Mouse (Mus musculus): ENCODE data around the gene Klhl31.

Gene Klhl31

DNA sequence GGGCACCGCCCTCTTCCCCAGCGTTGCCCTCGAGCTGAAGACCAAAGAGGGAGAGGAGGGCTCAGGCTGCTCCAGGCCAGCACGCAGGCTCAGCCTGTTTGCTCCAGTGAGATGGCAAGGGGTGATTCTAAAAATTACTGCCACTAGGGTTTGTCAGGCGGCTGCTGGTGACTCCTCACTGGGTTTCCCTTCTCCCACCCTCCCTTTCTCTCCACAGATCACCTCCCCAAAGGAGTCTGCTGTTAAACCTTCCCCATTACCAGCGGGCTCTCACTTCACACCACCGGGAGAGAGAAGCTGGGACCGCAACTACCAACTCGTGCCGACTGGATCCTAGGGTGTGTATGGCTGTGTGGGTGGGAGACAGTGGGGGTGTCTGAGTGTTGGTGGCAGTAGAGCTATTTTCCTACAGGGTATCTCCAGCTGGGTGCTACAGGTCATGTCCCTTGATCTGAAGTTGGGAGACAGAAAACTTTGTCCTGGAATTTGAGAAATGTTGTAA is at the start of gene Klhl31:
TSS of gene Klhl31 (plus strand) at position 51 of the 502 bp plus-strand sequence.
- DNase-seq (ENCODE audit: inconsistent ontology term), result peak; percentile 49

DNA sequence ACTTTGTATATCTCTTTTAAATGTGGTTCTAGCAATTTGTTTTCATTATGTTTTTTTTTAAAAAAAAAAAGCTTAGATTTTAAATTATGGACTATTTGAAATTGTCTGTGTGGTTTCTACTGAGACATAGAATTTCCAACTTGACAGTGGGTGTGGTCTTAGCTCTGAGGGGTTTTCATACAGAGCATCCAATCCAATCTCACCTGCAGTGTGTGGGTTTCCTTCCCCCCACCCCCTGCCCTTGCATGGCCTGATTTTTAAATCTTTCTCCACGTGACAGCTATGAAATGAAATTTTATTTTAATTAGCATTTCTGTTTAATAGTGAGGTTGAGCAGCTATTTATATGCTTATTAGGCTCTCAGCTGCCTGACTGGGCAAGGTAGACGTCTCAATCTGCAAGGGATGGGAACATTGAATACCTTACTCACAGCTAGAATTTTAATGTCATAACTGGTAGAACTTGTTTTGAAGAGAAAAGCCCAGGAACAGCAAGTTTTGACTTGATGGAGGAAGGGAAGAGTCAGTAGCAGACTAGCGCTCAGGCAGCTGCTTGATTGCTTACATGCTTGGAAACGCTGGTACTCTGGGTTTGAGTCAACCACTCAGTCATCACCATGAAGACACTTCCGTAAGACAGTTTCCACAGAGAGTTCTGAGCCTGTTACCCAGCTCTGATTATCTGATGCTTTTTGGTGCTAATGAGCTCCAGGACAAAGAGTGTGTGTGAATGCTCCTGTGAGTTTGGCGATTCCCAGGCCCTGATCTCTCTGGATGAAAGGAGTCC is 49.3 kb upstream of the Klhl31 start:
- DNase-seq (ENCODE audit: inconsistent ontology term), result peak; percentile 76

DNA sequence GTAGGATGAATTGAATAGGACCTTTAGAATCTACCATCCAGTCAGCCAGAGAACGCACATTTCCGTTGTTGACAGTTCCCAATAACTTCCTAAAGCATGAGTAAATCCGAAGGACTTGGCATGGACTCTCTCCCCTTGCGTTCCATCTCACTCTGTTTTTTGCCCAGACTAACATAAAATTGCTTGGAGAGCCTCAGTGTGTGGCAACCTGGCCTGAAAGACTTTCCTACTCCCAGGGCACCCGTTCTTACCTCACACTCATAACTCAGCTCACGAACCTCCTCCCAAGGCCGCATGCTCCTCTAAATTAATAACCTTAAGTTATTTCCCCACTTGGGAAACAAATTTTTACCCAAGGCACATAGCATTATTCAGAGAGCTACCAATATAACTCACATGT is 48.7 kb upstream of the Klhl31 start:
- DNase-seq (ENCODE audit: inconsistent ontology term), result no peak

DNA sequence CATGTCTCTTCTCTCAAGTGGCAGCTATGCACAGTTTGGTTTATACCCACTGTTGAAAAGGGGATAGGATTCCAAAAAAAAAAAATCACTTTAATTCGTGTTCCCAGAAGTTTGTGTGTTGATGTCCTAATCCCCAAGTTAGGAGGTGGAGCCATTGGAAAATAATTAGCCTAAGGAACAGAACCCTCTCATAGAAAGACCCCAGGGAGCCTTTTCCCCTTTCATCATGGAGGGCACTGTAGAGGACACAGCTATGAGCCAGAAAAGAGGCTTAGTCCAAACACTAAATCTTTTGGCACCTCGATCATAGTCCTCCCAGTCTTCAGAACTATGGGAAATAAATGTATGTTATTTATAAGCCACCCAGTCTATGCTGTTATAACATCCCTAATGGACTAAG is 46.8 kb upstream of the Klhl31 start:
- no peak for DNase-seq (ENCODE audit: inconsistent ontology term)

DNA sequence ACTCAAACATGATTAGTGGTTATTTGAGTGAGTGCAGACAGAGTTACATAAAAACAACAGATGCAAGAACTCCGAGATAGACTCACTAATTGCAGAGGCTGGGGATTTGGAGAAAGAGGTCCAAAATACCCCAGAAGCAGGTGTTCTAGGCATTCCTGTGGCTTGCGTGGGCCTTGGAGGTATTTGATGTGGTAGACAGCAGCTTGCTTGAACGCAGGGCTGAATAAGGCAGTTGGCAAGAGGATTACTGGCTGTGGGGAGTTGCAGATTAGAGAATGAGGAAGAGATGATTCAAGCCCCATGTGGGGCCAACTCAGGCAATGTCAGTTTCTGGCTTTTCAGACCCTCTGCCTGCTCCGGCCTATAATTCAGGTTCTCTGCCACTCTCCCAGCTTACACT is 43.9 kb upstream of the Klhl31 start:
- DNase-seq (ENCODE audit: inconsistent ontology term), result peak; percentile 87

DNA sequence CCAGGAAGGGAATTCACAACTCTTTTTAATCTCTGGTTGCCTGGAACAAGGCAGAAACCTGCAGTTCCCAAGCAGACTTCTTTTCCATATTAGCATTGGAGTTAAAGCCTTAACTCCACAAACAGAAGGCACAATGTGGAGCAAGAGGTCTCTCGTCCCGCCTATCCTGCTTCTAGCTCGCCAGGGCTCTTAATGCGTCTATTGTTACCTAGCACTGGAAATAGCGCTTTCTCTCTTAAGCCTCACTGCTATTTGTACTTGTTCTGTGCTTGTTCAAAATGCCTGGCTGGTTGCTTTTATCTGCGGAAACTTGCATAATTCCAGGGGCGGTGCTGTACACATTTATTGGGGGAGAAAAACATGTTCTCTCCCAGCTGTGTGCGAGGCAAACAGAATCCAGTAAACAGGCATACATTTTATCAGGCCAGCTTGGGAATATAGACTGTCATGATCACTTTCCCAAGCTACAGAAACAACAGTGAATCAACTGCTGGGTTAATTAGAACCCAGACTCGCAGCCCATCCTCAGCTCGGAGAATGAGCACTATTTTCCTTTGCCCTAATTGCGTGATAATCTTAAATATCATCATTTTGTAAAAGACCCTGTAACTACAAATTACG is 41.2 kb upstream of the Klhl31 start:
- peak; percentile 20 for DNase-seq (ENCODE audit: inconsistent ontology term)

DNA sequence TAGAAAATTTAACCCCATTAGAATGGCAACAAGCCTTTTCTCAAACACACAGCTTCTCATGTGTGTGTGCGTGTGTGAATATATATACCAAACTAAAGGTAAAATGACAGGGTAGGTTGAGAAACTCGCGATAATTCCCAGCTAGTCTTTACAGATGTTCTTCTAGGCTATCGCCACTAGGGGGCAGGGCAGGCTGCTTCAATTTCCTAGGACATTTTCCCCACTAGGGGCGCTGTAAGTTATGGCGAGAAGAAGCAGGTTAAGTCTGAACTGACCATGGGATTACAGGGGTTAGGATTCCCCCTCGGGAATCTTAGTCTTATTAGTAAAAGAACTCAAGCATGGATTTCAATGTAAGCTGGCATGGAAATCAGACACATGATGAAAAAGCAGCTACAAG is 39.9 kb upstream of the Klhl31 start:
- peak; percentile 74 for DNase-seq (ENCODE audit: inconsistent ontology term)

DNA sequence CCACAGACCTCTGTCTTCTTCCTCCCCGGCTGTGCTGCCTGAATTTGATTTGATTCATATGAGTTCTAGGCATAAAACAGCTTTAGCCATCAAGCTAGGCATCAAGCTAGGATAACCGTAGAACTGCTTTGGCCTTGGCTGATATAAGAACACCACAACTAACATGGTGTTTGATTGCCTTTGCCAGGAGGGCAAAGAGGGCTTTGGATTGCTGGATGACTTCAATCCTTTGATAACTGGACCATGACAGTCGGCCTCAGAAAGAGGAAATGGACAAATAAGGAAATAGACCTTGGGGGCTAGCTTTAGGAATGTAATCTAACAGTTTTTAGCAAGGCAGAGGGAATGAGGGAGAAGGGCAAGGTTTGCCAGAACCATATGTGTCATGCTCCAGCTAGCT is 37.7 kb upstream of the Klhl31 start:
- DNase-seq (ENCODE audit: inconsistent ontology term), result no peak

DNA sequence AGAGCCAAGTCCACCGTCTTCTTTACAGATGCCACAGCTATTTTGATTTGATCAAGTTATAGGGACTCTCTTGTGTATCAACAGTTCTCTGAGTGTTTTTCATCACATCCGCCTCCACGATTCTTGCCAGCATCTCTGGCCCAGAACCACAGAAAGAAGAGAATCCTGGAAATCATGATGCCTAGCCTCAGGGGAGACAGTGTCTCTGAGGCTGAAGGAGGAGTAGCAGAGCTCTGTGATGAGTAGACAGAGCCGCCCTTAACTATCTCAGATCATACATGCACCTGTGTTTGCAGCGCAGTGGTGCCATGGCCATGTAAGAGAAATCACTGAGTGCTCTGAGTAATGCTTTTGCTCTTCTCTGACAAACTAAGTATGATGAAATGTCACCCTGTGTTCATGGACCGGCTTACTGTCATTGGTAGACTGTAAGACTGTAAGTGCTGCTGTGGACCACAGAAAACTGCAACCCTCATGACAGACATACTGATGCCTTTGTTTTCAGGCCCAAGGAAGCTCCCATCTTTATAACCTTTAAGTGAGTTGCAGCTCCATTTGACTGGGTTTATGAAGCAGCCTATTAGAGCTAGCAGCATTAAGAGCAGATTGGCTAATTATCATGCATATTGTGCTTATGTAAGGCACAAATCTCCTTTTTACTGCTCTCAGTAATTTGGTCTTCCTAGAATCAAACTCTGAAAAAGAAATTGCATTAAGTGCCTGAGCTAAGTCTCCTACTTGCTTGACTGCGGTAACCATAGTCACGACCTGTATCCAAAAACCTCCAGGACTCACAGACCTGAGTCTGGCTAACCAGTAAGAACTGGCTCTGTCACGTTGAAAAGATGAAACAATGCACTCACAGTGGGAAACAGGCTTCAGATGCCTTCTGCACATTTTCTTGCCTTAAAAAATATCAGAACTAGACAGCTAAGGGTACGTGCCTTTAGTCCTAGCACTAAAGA is 33.7 kb upstream of the Klhl31 start:
- DNase-seq (ENCODE audit: inconsistent ontology term), result no peak

DNA sequence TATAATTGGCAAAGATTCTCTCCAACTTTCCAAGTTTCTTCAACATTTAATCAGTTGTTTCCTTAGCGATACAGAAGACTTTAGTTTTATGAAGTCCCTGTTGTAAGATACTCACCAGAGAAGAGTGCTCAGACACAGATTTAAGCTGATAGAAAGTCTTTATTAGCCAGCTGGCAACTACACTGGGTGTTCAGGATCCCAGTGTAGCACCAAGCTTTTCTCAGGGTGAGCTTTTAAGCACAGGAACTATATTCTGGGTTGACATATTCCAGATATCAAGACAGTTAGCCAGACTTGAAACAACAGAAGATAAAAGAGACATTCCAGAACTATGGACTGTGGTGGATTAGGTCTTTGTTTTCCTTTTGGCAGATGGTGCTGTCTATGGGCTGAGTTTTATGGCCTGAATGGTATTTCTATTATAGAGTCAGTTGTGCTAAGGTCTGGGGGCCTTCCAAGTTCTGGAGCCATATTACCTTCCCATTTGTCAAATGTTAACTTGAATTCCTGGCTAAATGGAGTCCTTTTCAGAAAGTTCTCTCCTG is 32.3 kb upstream of the Klhl31 start:
- DNase-seq (ENCODE audit: inconsistent ontology term), result peak; percentile 49

DNA sequence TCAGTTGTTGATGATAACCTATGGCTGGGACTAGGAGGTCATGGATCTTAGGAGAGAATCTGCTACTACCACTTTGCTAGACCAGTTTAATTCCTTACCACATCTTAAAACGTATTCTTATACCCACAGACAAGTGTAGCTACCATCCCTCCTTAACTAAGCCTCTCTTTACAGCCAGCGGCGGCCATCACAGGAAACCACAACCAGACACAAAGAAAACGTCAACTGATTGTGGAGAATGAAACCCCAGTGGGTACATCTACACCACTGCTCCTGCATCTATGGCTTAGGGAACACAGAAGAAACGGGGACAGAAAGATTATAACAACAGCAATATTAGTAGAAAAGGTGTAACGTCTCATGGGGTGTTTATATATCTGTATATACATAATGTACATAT is 29.0 kb upstream of the Klhl31 start:
- DNase-seq (ENCODE audit: inconsistent ontology term), result no peak

DNA sequence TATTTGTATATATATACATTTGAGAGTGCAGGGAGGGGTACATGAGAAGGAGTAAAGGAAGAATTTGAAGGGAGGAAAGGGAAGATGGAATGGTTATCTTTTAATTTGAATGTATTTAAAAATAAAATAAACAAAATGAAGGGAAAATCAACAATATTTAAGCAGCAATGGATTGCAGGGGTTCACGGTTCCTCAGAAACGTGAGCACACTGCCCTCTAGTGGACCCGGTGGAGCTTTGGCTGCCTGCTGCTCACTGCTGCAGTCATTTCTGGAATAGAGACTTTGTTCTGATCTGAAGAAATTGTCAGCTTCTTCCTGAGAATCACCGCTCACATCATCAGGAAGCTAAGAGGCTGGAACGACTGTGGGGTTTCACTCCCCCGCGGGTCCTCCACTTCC is 28.5 kb upstream of the Klhl31 start:
- DNase-seq (ENCODE audit: inconsistent ontology term), result peak; percentile 25

DNA sequence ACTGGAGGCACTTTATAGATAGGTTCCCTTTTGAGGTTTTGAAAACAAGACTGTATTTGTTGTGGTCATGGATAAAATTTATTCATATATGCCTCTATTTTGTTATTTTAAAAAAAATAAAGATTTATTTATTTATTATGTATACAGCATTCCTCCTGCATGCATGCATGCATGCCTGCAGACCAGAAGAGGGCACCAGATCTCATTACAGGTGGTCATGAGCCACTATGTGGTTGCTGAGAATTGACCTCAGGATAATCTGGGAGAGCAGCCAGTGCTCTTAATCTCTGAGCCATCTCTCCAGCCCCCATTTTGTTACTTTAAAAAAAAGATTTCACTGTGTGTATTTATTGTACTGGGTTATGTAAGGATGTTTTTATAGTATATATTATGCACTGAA is 25.5 kb upstream of the Klhl31 start:
- DNase-seq (ENCODE audit: inconsistent ontology term), result no peak

DNA sequence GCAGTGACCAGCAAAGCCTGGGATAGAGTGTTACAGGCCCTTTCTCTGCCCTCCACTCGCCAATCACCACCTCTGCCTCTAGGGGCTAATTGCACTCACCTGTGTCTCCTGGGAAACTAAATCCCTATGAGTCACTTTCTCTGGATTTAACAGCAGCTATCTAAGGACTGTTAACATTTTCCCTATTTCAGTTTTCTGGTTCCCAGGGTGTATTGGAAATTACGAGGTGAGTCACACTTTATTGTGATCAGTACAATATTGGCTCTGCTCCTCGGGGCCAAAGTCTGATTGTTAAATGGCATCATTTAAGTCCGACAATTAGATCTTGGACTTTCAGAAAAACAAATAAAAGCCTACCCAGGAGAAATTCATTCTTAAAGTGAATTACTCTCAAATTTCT is 24.0 kb upstream of the Klhl31 start:
- no peak for DNase-seq (ENCODE audit: inconsistent ontology term)

DNA sequence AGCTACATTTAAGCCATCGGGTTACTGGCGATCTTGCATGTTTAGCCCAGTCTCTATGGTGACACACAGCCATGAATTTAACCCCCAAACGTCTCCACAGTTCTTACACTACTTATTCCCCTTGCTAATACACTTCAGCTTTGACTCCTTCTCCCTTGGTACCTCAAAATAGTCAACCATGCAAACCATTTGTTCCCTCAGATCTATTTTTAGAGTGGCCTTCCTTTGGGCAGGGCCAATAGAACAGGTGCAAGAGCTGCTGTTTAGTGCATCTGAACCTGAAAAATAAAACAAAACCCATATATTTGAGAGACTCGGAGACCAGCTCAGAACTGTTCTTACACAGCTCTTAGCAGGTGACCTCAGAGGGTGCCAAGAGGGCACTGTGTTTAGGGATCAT is 20.4 kb upstream of the Klhl31 start:
- DNase-seq (ENCODE audit: inconsistent ontology term), result no peak

DNA sequence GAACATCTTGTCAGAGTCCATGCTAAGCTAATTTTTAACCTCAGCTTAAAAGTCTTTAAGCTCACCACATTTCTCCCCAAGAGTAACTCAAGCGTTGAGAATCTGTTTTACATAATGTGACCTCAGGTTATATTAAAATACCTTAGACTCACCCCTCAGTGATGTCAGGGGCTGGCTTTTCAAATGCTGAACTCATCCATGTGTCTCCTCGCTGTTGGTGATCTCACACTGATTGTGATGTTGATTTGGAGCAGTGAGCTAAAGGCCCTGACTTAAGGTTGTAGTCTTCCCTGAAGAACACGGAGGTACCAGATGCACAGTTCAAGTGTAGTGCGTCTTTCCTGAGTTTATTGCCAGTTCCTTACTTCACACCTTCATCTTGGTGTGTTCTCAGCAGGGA is 19.5 kb upstream of the Klhl31 start:
- DNase-seq (ENCODE audit: inconsistent ontology term), result no peak

DNA sequence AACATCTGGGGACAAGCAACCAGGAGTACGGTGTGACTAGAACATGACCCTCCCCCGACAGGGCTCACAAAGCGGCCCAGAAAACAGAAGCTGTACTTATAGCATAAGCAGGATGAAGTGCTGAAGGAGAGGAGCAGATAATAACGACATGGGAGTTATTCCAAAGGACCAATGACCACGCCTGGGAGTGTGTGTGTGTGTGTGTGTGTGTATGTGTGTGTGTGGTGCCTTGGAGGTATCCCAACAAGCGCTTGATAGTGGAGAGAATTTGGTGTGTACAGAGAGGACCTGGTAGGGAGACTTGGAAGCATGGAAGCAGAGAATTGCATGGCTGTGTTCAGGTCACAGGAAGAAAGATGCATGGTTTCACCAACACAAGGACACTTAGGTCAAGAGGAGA is 18.5 kb upstream of the Klhl31 start:
- DNase-seq (ENCODE audit: inconsistent ontology term), result no peak

DNA sequence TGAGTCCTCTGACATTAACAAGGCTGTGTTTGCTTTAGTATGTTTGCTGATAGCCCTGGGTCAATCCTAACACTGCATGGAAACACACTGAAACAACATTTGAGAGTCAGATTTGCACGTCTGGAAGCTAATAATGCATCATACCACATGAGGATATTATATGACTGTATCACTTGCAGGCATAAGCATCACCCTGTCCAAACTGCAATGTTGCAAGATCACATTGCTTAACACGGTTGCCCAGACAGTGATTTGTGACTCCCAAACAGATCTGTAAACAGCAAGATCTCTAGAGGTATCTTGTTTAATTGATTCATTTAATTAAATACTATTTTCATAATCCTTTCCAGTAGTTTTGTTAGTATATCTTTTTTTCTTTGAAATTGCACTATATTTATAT is 17.9 kb upstream of the Klhl31 start:
- no peak for DNase-seq (ENCODE audit: inconsistent ontology term)

DNA sequence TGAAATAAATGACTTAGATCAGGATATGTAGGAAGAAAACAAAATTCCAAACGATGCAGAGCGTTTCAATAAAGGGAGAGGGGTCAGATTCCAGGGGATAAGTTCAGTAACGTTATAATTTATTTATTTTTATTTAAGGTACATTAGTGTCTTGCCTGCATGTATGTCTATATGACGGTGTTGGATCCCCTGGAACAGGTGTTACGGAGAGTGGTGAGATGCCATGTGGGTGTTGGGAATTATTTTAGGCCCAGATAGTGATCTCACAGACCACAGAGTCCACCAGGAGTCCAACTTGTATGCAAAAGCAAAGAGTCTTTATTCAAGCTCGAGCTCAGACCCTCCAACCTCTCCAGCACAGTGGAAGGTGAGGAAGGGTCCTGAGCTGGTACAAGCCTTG is 16.2 kb upstream of the Klhl31 start:
- DNase-seq (ENCODE audit: inconsistent ontology term), result no peak

DNA sequence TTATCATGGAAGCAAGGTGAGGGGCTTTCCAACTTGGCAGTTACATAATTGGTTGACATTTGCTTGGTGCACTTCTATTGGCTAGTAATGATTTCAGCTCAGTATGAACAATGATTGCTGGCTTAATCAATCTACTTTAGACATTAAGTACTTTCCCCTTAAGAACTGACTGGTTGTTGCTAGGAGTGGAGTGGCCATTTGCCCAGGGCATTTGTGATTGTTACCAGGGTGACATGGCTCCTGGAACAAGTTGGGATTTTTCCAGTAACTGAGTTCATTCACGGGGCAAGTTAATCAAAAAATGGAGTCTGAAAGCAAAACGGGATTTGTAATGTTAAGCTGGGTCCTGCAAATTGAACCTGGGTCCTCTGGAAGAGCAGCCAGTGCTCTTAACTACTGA is 15.8 kb upstream of the Klhl31 start:
- peak; percentile 67 for DNase-seq (ENCODE audit: inconsistent ontology term)

DNA sequence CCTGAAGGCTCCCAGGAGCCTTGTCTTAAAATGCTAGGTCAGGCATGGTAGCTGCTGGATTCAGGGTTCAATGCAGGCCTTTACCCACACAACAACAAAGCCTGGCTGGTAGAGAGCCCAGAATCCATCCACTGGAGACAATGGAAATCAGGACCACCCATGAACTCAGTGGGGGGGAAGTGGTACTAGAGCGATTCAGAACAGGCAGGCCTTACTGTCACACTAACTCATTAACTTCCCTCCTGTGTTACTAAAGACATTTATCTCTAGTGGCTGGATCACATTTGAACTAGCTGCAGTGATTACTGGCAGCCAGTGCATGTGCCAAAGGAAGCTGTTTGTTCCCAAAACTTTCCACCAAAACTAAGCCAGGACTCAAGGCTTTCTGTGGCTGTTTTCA is 13.4 kb upstream of the Klhl31 start:
- peak; percentile 38 for DNase-seq (ENCODE audit: inconsistent ontology term)

All from Muller cell, postnatal 12 days (primary cell).